Mouse (Mus musculus): ENCODE data around the gene Adamts16.

Gene Adamts16

GRCm38 (mm10) chr13:70836246-70836645 is 5.4 kb downstream of the Adamts16 start:
- no peak for DNase-seq (ENCODE audit: low spot score in 2 of 2)

- no peak for DNase-seq (ENCODE audit: low spot score in 2 of 2)
Observed at GRCm38 (mm10) chr13:70832593-70833138, 8.9 kb downstream of the Adamts16 start.

- no peak for DNase-seq (ENCODE audit: low spot score in 2 of 2)
Observed at GRCm38 (mm10) chr13:70831041-70831440, 10.6 kb downstream of the Adamts16 start.

- no peak for DNase-seq (ENCODE audit: low spot score in 2 of 2)
Observed at GRCm38 (mm10) chr13:70827507-70827906, 14.1 kb downstream of the Adamts16 start.

GRCm38 (mm10) chr13:70825265-70825664 is 16.3 kb downstream of the Adamts16 start:
- DNase-seq (ENCODE audit: low spot score in 2 of 2), result no peak

- no peak for DNase-seq (ENCODE audit: low spot score in 2 of 2)
Observed at GRCm38 (mm10) chr13:70823757-70824156, 17.9 kb downstream of the Adamts16 start.

- DNase-seq (ENCODE audit: low spot score in 2 of 2), result no peak
Observed at GRCm38 (mm10) chr13:70818982-70819381, 22.6 kb downstream of the Adamts16 start.

GRCm38 (mm10) chr13:70814423-70814822 is 27.2 kb downstream of the Adamts16 start:
- DNase-seq (ENCODE audit: low spot score in 2 of 2), result no peak

- no peak for DNase-seq (ENCODE audit: low spot score in 2 of 2)
Observed at GRCm38 (mm10) chr13:70805506-70805905, 36.1 kb downstream of the Adamts16 start.

- no peak for DNase-seq (ENCODE audit: low spot score in 2 of 2)
Observed at GRCm38 (mm10) chr13:70802849-70803248, 38.8 kb downstream of the Adamts16 start.

- no peak for DNase-seq (ENCODE audit: low spot score in 2 of 2)
Observed at GRCm38 (mm10) chr13:70799322-70799721, 42.3 kb downstream of the Adamts16 start.

- peak; percentile 37 to 49 for DNase-seq (ENCODE audit: low spot score in 2 of 2)
Observed at GRCm38 (mm10) chr13:70798396-70798795, 43.2 kb downstream of the Adamts16 start.

GRCm38 (mm10) chr13:70794074-70794572 is 47.5 kb downstream of the Adamts16 start:
- DNase-seq (ENCODE audit: low spot score in 2 of 2), result peak; percentile 40 to 47

GRCm38 (mm10) chr13:70793660-70794059 is 48.0 kb downstream of the Adamts16 start:
- no peak for DNase-seq (ENCODE audit: low spot score in 2 of 2)

GRCm38 (mm10) chr13:70792950-70793349 is 48.7 kb downstream of the Adamts16 start:
- no peak for DNase-seq (ENCODE audit: low spot score in 2 of 2)

- DNase-seq (ENCODE audit: low spot score in 2 of 2), result no peak
Observed at GRCm38 (mm10) chr13:70789806-70790205, 51.8 kb downstream of the Adamts16 start.

- DNase-seq (ENCODE audit: low spot score in 2 of 2), result no peak
Observed at GRCm38 (mm10) chr13:70789022-70789421, 52.6 kb downstream of the Adamts16 start.

GRCm38 (mm10) chr13:70785078-70785477 is 56.5 kb downstream of the Adamts16 start:
- DNase-seq (ENCODE audit: low spot score in 2 of 2), result no peak

GRCm38 (mm10) chr13:70784126-70784525 is 57.5 kb downstream of the Adamts16 start:
- no peak for DNase-seq (ENCODE audit: low spot score in 2 of 2)

- DNase-seq (ENCODE audit: low spot score in 2 of 2), result no peak
Observed at GRCm38 (mm10) chr13:70779781-70780180, 61.8 kb downstream of the Adamts16 start.

GRCm38 (mm10) chr13:70778872-70779554 is 62.6 kb downstream of the Adamts16 start:
- DNase-seq (ENCODE audit: low spot score in 2 of 2), result no peak

GRCm38 (mm10) chr13:70771100-70771499 is 70.5 kb downstream of the Adamts16 start:
- no peak for DNase-seq (ENCODE audit: low spot score in 2 of 2)

GRCm38 (mm10) chr13:70769156-70769555 is 72.5 kb downstream of the Adamts16 start:
- no peak for DNase-seq (ENCODE audit: low spot score in 2 of 2)

Data from left cerebral cortex, adult 9 months (tissue).